Mouse (Mus musculus) heart, embryonic 14.5 days (tissue): Measurements from ENCODE around the gene 1700016D06Rik. TPM values are rescaled to one million over a fixed set of nuclear protein-coding genes. Genes with fewer than 3 reads are reported as not detected.

Experiments used
- ATAC-seq: fragments of 200-750 bp; cut with Nextera tagmentation; 2 replicates; pipeline ENCODE4 v1.8.0; 2017; ENCODE audit warnings: low read depth, moderate TSS enrichment; ENCODE audit not compliant: insufficient number of reproducible peaks, insufficient read depth, low FRiP score
- H3K27ac ChIP-seq, 2 experiments: fragments of 200-500 bp in 1 of 2; fragments of 300-500 bp in 1 of 2; sonication (generic) in 1 of 2; replicated peaks in 1 of 2; 2 replicates each; pipeline ENCODE4 v1.5.1; 2012 to 2014; ENCODE audit warnings: low read depth in 2 of 2, low read length in 2 of 2, control low read depth in 1 of 2, mild to moderate bottlenecking in 1 of 2, mixed read lengths in 1 of 2; ENCODE audit not compliant: control insufficient read depth in 1 of 2, insufficient read depth in 1 of 2
- H3K27me3 ChIP-seq: fragments of 300-500 bp; sonication (generic); 2 replicates; pipeline ENCODE4 v1.6.1; 2014; ENCODE audit warnings: mild to moderate bottlenecking, low read length, control low read depth; ENCODE audit not compliant: control insufficient read depth, insufficient read depth
- H3K36me3 ChIP-seq: fragments of 300-500 bp; sonication (generic); 2 replicates; pipeline ENCODE4 v1.6.1; 2014; ENCODE audit warnings: mild to moderate bottlenecking, control low read depth, low read length, mixed read lengths; ENCODE audit not compliant: control insufficient read depth, insufficient read depth
- H3K4me1 ChIP-seq, 2 experiments: fragments of 200-500 bp in 1 of 2; fragments of 300-500 bp in 1 of 2; sonication (generic) in 1 of 2; 2 replicates each; pipeline ENCODE4 v1.6.1; 2012 to 2014; ENCODE audit warnings: low read length in 2 of 2, control low read depth in 1 of 2, mixed read lengths in 1 of 2; ENCODE audit not compliant: control insufficient read depth in 2 of 2, insufficient read depth in 2 of 2
- H3K4me2 ChIP-seq: fragments of 300-500 bp; sonication (generic); 2 replicates; pipeline ENCODE4 v1.6.1; 2014; ENCODE audit warnings: mild to moderate bottlenecking, low read length
- H3K4me3 ChIP-seq, 2 experiments: fragments of 200-500 bp in 1 of 2; fragments of 300-500 bp in 1 of 2; sonication (generic) in 1 of 2; 2 replicates each; pipeline ENCODE4 v1.5.1; 2012 to 2014; ENCODE audit warnings: low read length in 2 of 2, mild to moderate bottlenecking in 2 of 2, control low read depth in 1 of 2, low read depth in 1 of 2, moderate library complexity in 1 of 2; ENCODE audit not compliant: control insufficient read depth in 1 of 2, insufficient read depth in 1 of 2
- H3K9ac ChIP-seq: fragments of 300-500 bp; sonication (generic); 2 replicates; pipeline ENCODE4 v1.6.1; 2014; ENCODE audit warnings: mild to moderate bottlenecking, low read length
- H3K9me3 ChIP-seq: fragments of 300-500 bp; sonication (generic); 2 replicates; pipeline ENCODE4 v1.6.1; 2016; ENCODE audit warnings: low read length, control low read depth; ENCODE audit not compliant: control insufficient read depth
- WGBS: fragments of 180-500 bp; shearing (Covaris S2); extraction: QIAGEN DNeasy Blood & Tissue Kit; methylation state at CpG from one replicate; pipeline ENCODE4 v1.1.7; 2014; 5-methylcytosine and 5-hydroxymethylcytosine counted together
- polyA plus RNA-seq: library from polyadenylated mRNA; unstranded; fragments of >200 nt; fragmentation: Nextera tagmentation; extraction: Ambion mirVana; gene quantifications from 2 replicates; pipeline ENCODE4 v1.2.1, GENCODE M21; 2014

The 1700016D06Rik gene
- polyA plus RNA-seq, 1 experiment from 2014 or later, result not detected

GRCm38 (mm10) chr8:11703789-11704188 lies 2.9 kb upstream of the 1700016D06Rik start:
- no peak overlapping the region for H3K4me2 ChIP-seq
- ATAC-seq, result no peak
- no peaks in the 10 kb centered on the region for H3K36me3 ChIP-seq
- WGBS, result 83% methylated on average over 5 of the region's 5 CpGs
- no peak overlapping the region for H3K4me3 ChIP-seq
- H3K9ac ChIP-seq, result no peak overlapping the region
- H3K4me1 ChIP-seq, result peaks cover 35 to 40% of the 10 kb centered on the region in 2 experiments
- peaks cover 4% of the 10 kb centered on the region; the same call in 1 of the 2 replicates for H3K27me3 ChIP-seq
- H3K9me3 ChIP-seq, result no peaks in the 10 kb centered on the region
- H3K27ac ChIP-seq, result 0 out of 4 replicates have a peak overlapping the region, but pooled peaks of 1 of the 2 experiments have one; percentile 11

- no peak for ATAC-seq
- H3K9me3 ChIP-seq, result no peaks in the 10 kb centered on the region
- peaks cover 14 to 19% of the 10 kb centered on the region in 2 experiments for H3K4me1 ChIP-seq
- 75% methylated on average over 6 of the region's 6 CpGs for WGBS
- H3K27ac ChIP-seq, result no peak overlapping the region
- no peak overlapping the region for H3K4me3 ChIP-seq
- no peaks in the 10 kb centered on the region for H3K36me3 ChIP-seq
- H3K4me2 ChIP-seq, result no peak overlapping the region
- H3K27me3 ChIP-seq, result peaks cover 4% of the 10 kb centered on the region; the same call in 1 of the 2 replicates
- H3K9ac ChIP-seq, result no peak overlapping the region
Observed at GRCm38 (mm10) chr8:11701428-11701827, 565 bp upstream of the 1700016D06Rik start.

- Histone ChIP-seq H3K27me3 (peaks cover 4% of the 10 kb centered on the region; the same call in 1 of the 2 replicates), H3K4me3 (peak overlapping the region; percentile 13 to 27; a peak in 3 of 4 replicates), H3K36me3 (no peaks in the 10 kb centered on the region), H3K27ac (0 out of 4 replicates have a peak overlapping the region, but pooled peaks have one; percentile 1 to 4), H3K4me1 (peaks cover 7 to 14% of the 10 kb centered on the region in 2 experiments), H3K9ac (peak overlapping the region; percentile 35), H3K9me3 (no peaks in the 10 kb centered on the region), H3K4me2 (peak overlapping the region; percentile 60)
- 0 out of 2 replicates have a peak, but pooled peaks have one; percentile 57 for ATAC-seq
- WGBS, result 30% methylated on average over 26 of the region's 26 CpGs
Observed at GRCm38 (mm10) chr8:11700060-11701032, 517 bp downstream of the 1700016D06Rik start.

- H3K27me3 ChIP-seq, result peaks cover 4% of the 10 kb centered on the region; the same call in 1 of the 2 replicates
- ATAC-seq, result no peak
- H3K36me3 ChIP-seq, result no peaks in the 10 kb centered on the region
- peak overlapping the region; percentile 60; the same call in 1 of the 2 replicates for H3K4me2 ChIP-seq
- no peak overlapping the region for H3K4me3 ChIP-seq
- no peaks in the 10 kb centered on the region for H3K9me3 ChIP-seq
- H3K27ac ChIP-seq, result no peak overlapping the region
- H3K9ac ChIP-seq, result peak overlapping the region; percentile 35; the same call in 1 of the 2 replicates
- 82% methylated on average over 5 of the region's 5 CpGs for WGBS
- peaks cover 7 to 10% of the 10 kb centered on the region in 2 experiments for H3K4me1 ChIP-seq
Observed at GRCm38 (mm10) chr8:11699442-11700001, 1.3 kb downstream of the 1700016D06Rik start.

- Histone ChIP-seq H3K4me2 (no peak overlapping the region), H3K36me3 (no peaks in the 10 kb centered on the region), H3K4me3 (no peak overlapping the region), H3K9ac (no peak overlapping the region), H3K27me3 (peaks cover 4% of the 10 kb centered on the region; the same call in 1 of the 2 replicates), H3K4me1 (peaks cover 10 to 15% of the 10 kb centered on the region in 2 experiments), H3K27ac (no peak overlapping the region), H3K9me3 (no peaks in the 10 kb centered on the region)
- WGBS, result 72% methylated on average over 7 of the region's 7 CpGs
- no peak for ATAC-seq
Observed at GRCm38 (mm10) chr8:11697467-11697866, 3.4 kb downstream of the 1700016D06Rik start.

- 85% methylated on average over 3 of the region's 3 CpGs for WGBS
- peaks cover 12 to 20% of the 10 kb centered on the region in 2 experiments for H3K4me1 ChIP-seq
- no peak overlapping the region for H3K27ac ChIP-seq
- H3K27me3 ChIP-seq, result peaks cover 4% of the 10 kb centered on the region; the same call in 1 of the 2 replicates
- no peaks in the 10 kb centered on the region for H3K9me3 ChIP-seq
- no peak overlapping the region for H3K9ac ChIP-seq
- no peak for ATAC-seq
- no peak overlapping the region for H3K4me3 ChIP-seq
- no peak overlapping the region for H3K4me2 ChIP-seq
- H3K36me3 ChIP-seq, result no peaks in the 10 kb centered on the region
Observed at GRCm38 (mm10) chr8:11696176-11696575, 4.7 kb downstream of the 1700016D06Rik start.

GRCm38 (mm10) chr8:11693972-11694371 lies 6.9 kb downstream of the 1700016D06Rik start:
- Histone ChIP-seq H3K27me3 (no peaks in the 10 kb centered on the region), H3K36me3 (no peaks in the 10 kb centered on the region), H3K9me3 (no peaks in the 10 kb centered on the region), H3K9ac (no peak overlapping the region), H3K4me1 (peaks cover 7 to 10% of the 10 kb centered on the region in 2 experiments), H3K27ac (no peak overlapping the region), H3K4me2 (no peak overlapping the region), H3K4me3 (no peak overlapping the region)
- no peak for ATAC-seq
- WGBS, result 67% methylated on average over 5 of the region's 5 CpGs
